Mouse (Mus musculus): ENCODE results near the gene Noc4l. TPM values are rescaled to one million over a fixed set of nuclear protein-coding genes. Genes with fewer than 3 reads are reported as not detected.

Noc4l gene
- total and polyA plus RNA-seq, 3 experiments, result 72.8 to 181 TPM; not detected in 1

GRCm38 (mm10) chr5:110609868-110610267 lies 43.3 kb downstream of the Noc4l start:
- Histone ChIP-seq H3K4me3 (ENCODE audit: control insufficient read depth in 1 of 2, insufficient read depth in 1 of 2, low read depth in 2 of 2, low read length in 2 of 2) (no peak overlapping the region), H3K4me1 (ENCODE audit: control insufficient read depth in 1 of 2, insufficient read depth in 2 of 2, low read length in 2 of 2) (peaks cover 5 to 38% of the 10 kb centered on the region in 2 experiments), H3K9ac (ENCODE audit: control insufficient read depth, low read depth, low read length, poor library complexity, severe bottlenecking) (no peak overlapping the region), H3K36me3 (ENCODE audit: control insufficient read depth in 1 of 2, insufficient read depth in 2 of 2, low read length in 2 of 2) (peaks cover 0 to 20% of the 10 kb centered on the region in 2 experiments; a peak in 2 of 4 replicates), H3K27ac (ENCODE audit: control insufficient read depth, low read depth, low read length) (peak overlapping the region; percentile 9), H3K27me3 (ENCODE audit: control insufficient read depth in 1 of 2, insufficient read depth in 2 of 2, low read length in 2 of 2) (no peaks in the 10 kb centered on the region), H3K9me3 (replicated peaks; ENCODE audit: insufficient read depth, low read length) (no peaks in the 10 kb centered on the region), H3K79me2 (ENCODE audit: control insufficient read depth, insufficient read depth, low read length, poor library complexity) (no peaks in the 10 kb centered on the region)
- TF ChIP-seq POLR2AphosphoS5 (IDR thresholded peaks at IDR 0.05; ENCODE audit: borderline replicate concordance, low read depth, low read length), result no peak
- peak; percentile 49; the same call in 1 of the 2 replicates for TF ChIP-seq SIN3A (IDR thresholded peaks at IDR 0.05; ENCODE audit: low read length)
- TF ChIP-seq ZC3H11A (IDR thresholded peaks at IDR 0.05; ENCODE audit: low read depth, low read length), result no peak
- TF ChIP-seq HCFC1 (IDR thresholded peaks at IDR 0.05; ENCODE audit: low read depth, low read length), result no peak
- peak; percentile 71 for TF ChIP-seq ETS1 (IDR thresholded peaks at IDR 0.05; ENCODE audit: low read depth, low read length)
- peak; percentile 35; the same call in 1 of the 2 replicates for TF ChIP-seq TCF12 (IDR thresholded peaks at IDR 0.05; ENCODE audit: low read depth, low read length)
- DNase-seq (ENCODE audit: low read depth, low spot score), result peak; percentile 64

DNA sequence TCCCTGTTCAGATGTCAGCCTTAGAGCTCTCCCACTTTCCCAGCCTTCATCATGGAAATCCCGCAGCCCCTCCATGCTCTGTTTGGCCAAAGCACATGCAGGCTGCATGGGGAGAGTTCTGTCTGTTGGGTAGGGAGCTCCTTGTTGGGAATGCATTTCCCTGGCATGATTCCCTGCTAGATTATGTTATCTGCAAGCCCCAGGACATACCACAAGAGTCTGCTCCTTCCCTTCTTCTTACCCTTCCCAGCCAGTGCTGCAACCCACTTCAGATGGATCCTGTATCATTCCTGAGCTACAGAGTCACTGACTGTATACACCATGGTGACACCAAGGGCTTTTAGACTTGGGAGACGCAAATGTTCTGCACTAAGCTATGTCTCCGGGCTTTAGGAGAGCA lies 43.8 kb downstream of the Noc4l start:
- H3K27ac ChIP-seq (ENCODE audit: control insufficient read depth, low read depth, low read length), result peak overlapping the region; percentile 9
- TF ChIP-seq RAD21 (IDR thresholded peaks at IDR 0.05; ENCODE audit: low read depth, low read length) (no peak), ZC3H11A (IDR thresholded peaks at IDR 0.05; ENCODE audit: low read depth, low read length) (no peak), POLR2A (IDR thresholded peaks at IDR 0.05; ENCODE audit: control insufficient read depth in 1 of 2, insufficient read depth in 1 of 2, low read depth in 1 of 2, low read length in 2 of 2, poor library complexity in 1 of 2) (no peak), RCOR1 (IDR thresholded peaks at IDR 0.05; ENCODE audit: low read depth, low read length) (peak; percentile 57; the same call in 1 of the 2 replicates), TCF12 (IDR thresholded peaks at IDR 0.05; ENCODE audit: low read depth, low read length) (peak; percentile 79), ELF1 (IDR thresholded peaks at IDR 0.05; ENCODE audit: low read depth, low read length) (no peak), MYB (IDR thresholded peaks at IDR 0.05; ENCODE audit: low read depth, low read length) (no peak), JUND (IDR thresholded peaks at IDR 0.05; ENCODE audit: low read depth, low read length) (no peak), KAT2A (conservative IDR thresholded peaks at IDR 0.05; ENCODE audit: low read depth, low read length) (no peak), ETS1 (IDR thresholded peaks at IDR 0.05; ENCODE audit: low read depth, low read length) (no peak; the same call in 1 of the 2 replicates), MXI1 (IDR thresholded peaks at IDR 0.05; ENCODE audit: low read depth, low read length) (no peak; the same call in 1 of the 2 replicates), MAZ (IDR thresholded peaks at IDR 0.05; ENCODE audit: low read depth, low read length) (no peak), E2F4 (IDR thresholded peaks at IDR 0.05; ENCODE audit: borderline replicate concordance, low read depth, low read length) (no peak), EP300 (IDR thresholded peaks at IDR 0.05; ENCODE audit: low read depth in 1 of 2, low read length in 2 of 2) (peak; percentile 62 to 65; a peak in 3 of 4 replicates), MAX (IDR thresholded peaks at IDR 0.05; ENCODE audit: low read length) (no peak), ZKSCAN1 (IDR thresholded peaks at IDR 0.05; ENCODE audit: low read depth, low read length) (no peak), CTCF (IDR thresholded peaks at IDR 0.05 in 2 of 3, conservative IDR thresholded peaks at IDR 0.05 in 1 of 3; ENCODE audit: control insufficient read depth in 1 of 3, insufficient read depth in 1 of 3, low read depth in 2 of 3, low read length in 3 of 3, poor library complexity in 1 of 3, severe bottlenecking in 1 of 3) (no peak), GATA1 (IDR thresholded peaks at IDR 0.05; ENCODE audit: low read depth, low read length) (peak; percentile 67), HCFC1 (IDR thresholded peaks at IDR 0.05; ENCODE audit: low read depth, low read length) (no peak), MYC (IDR thresholded peaks at IDR 0.05; ENCODE audit: low read depth, low read length) (no peak), MEF2A (IDR thresholded peaks at IDR 0.05; ENCODE audit: extremely low read depth, insufficient replicate concordance, low read depth, low read length, poor library complexity, severe bottlenecking) (no peak), TAL1 (IDR thresholded peaks at IDR 0.05; ENCODE audit: low read length) (peak; percentile 61), GABPA (IDR thresholded peaks at IDR 0.05; ENCODE audit: low read depth, low read length) (no peak), CHD2 (IDR thresholded peaks at IDR 0.05; ENCODE audit: low read length) (no peak), SMC3 (IDR thresholded peaks at IDR 0.05; ENCODE audit: low read depth, low read length) (no peak), ZNF384 (IDR thresholded peaks at IDR 0.05; ENCODE audit: low read depth, low read length) (no peak), NRF1 (IDR thresholded peaks at IDR 0.05; ENCODE audit: insufficient read depth, low read depth, low read length, poor library complexity, severe bottlenecking) (no peak), POLR2AphosphoS5 (IDR thresholded peaks at IDR 0.05; ENCODE audit: borderline replicate concordance, low read depth, low read length) (no peak)
- peak; percentile 42 for DNase-seq (ENCODE audit: low read depth, low spot score)

More for the DNA sequence above, 43.8 kb downstream of the Noc4l start:
- Histone ChIP-seq H3K27me3 (ENCODE audit: control insufficient read depth in 1 of 2, insufficient read depth in 2 of 2, low read length in 2 of 2) (no peaks in the 10 kb centered on the region), H3K4me1 (ENCODE audit: control insufficient read depth in 1 of 2, insufficient read depth in 2 of 2, low read length in 2 of 2) (peaks cover 5 to 38% of the 10 kb centered on the region in 2 experiments), H3K9ac (ENCODE audit: control insufficient read depth, low read depth, low read length, poor library complexity, severe bottlenecking) (no peak overlapping the region), H3K4me3 (ENCODE audit: control insufficient read depth in 1 of 2, insufficient read depth in 1 of 2, low read depth in 2 of 2, low read length in 2 of 2) (no peak overlapping the region), H3K36me3 (ENCODE audit: control insufficient read depth in 1 of 2, insufficient read depth in 2 of 2, low read length in 2 of 2) (peaks cover 0 to 20% of the 10 kb centered on the region in 2 experiments; a peak in 2 of 4 replicates), H3K79me2 (ENCODE audit: control insufficient read depth, insufficient read depth, low read length, poor library complexity) (no peaks in the 10 kb centered on the region), H3K9me3 (replicated peaks; ENCODE audit: insufficient read depth, low read length) (no peaks in the 10 kb centered on the region)
